Mouse (Mus musculus) sigmoid colon, adult 10 weeks (tissue): ENCODE results near the gene Kng1. TPM values are rescaled to one million over a fixed set of nuclear protein-coding genes. Genes with fewer than 3 reads are reported as not detected.

Source experiments
- polyA plus RNA-seq: library from polyadenylated mRNA; stranded (reverse); fragments of 350-450 nt; fragmentation: Illumina TruSeq; extraction: RNeasy Lipid Tissue Mini Kit (QIAGEN cat#74804); gene quantifications from one replicate; pipeline ENCODE4 v1.2.3, GENCODE M21; 2014; ENCODE audit warnings: low read depth, low replicate concordance

Gene Kng1
- not detected for polyA plus RNA-seq

GRCm38 (mm10) chr16:23057668-23058447 is at the start of gene Kng1:
Gene Kng1, plus strand, starts transcription at chr16:23057865.

DNA sequence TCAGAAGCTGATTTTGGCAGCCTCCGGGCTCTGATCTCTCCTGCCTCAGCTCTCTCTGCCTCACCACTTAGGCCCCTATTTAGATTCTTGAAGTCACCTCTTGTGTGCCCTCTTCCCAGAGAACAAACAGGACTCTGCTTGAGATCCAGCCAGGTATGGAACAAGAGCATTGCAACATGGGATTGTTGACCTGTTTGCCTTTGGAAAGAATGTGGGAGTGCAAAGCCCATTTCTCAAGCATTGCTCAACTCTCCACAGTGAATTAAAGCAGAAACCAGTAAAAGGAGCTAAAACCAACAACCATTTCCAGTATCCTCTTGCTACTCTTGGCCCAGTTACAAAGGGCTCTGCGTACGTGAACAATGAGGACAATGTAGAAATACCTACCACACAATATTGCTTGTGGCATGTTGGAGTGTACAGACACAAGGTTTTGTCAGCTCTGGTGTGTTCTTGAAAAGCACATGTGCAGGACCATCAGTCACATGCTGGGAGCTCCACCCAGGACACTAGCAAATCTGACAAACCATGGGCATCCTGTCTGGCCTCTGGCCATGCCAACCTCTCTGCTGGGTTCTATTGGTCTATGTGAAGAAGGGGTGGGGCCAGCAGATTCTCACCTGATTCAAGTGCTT is 28.6 kb upstream of the Kng1 start, which contains the start of gene Kng2:
Gene Kng2, minus strand, starts transcription at position 517 of the 635 bp plus-strand sequence.

GRCm38 (mm10) chr16:23107231-23107942 is 49.7 kb downstream of the Kng1 start, which contains the start of gene Eif4a2:
Gene Eif4a2, plus strand, starts transcription at chr16:23107444.

GRCm38 (mm10) chr16:23127673-23128375 is 70.2 kb downstream of the Kng1 start, which contains the start of gene Rfc4:
Gene Rfc4, minus strand, starts transcription at chr16:23127737.

Other genes starting within 250 kb of the Kng1 start
- not detected for gene Crygs, start 246.3 kb upstream of the Kng1 start, polyA plus RNA-seq
- 25.2 TPM for gene Tbccd1, start 200.2 kb upstream of the Kng1 start, polyA plus RNA-seq
- 73.4 TPM for gene Dnajb11, start 200.0 kb upstream of the Kng1 start, polyA plus RNA-seq
- not detected for gene Ahsg, start 166.6 kb upstream of the Kng1 start, polyA plus RNA-seq
- not detected for gene Fetub, start 139.5 kb upstream of the Kng1 start, polyA plus RNA-seq
- 3.1 TPM for gene Hrg, start 106.8 kb upstream of the Kng1 start, polyA plus RNA-seq
- not detected for gene Kng2, start 28.4 kb upstream of the Kng1 start, polyA plus RNA-seq
- 2,369 TPM for gene Eif4a2, start 49.6 kb downstream of the Kng1 start, polyA plus RNA-seq
- gene Rfc4, start 69.9 kb downstream of the Kng1 start, polyA plus RNA-seq: 29.2 TPM
- gene Adipoq, start 88.7 kb downstream of the Kng1 start, polyA plus RNA-seq: 28.7 TPM
- gene St6gal1, start 166.9 kb downstream of the Kng1 start, polyA plus RNA-seq: 62.3 TPM